Mouse (Mus musculus): ENCODE results near the gene Ugt1a5. TPM values are rescaled to one million over a fixed set of nuclear protein-coding genes. Genes with fewer than 3 reads are reported as not detected.

The Ugt1a5 gene
- polyA plus RNA-seq, 1 experiment from 2014 or later, result not detected

DNA sequence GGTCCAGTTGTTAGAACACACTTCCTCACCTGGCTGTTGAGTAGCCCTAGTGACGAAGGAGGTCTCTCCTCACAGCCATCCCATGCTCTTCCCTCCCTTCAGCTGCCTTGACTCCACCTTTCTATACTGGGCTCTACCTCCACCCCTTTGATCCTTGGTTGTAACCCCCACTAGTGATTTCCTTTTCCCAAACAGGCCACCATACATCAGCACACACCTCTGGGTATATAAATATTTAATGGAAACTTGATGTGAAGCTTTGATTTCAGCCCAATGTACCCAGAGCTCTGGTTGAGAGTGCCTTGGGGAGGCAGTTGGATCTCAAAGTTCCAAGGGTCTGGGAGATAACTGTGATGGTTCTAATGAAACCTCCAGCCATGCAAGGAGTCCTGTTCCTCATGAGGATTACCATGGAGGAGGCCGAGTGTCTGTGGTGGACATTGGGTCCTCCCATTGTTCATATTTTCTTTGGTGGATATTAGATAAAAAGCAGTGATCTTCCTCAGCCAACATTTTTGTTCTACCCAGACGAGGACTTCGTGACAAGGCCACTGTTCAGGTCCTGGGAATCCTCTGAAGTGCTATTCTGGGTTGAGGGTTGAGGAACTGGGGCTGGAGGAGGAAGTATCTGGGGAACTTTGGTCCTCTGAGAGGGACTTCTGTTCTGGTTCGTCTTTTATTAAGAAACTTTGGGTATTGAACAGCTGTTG lies 61.0 kb downstream of the Ugt1a5 start, which contains the start of gene Mroh2a:
Gene Mroh2a, plus strand, starts transcription at position 317 of the 710 bp plus-strand sequence.
- H3K9ac ChIP-seq (ENCODE audit: low read length), result no peak within 1 kb of the TSS
- 46% methylated on average over 5 of the region's 5 CpGs for WGBS
- H3K4me2 ChIP-seq (ENCODE audit: low read depth, low read length), result no peak within 1 kb of the TSS
- peaks cover 50% of the 10 kb centered on the region for H3K9me3 ChIP-seq (ENCODE audit: control insufficient read depth, low read length)
- H3K36me3 ChIP-seq (ENCODE audit: control insufficient read depth, insufficient read depth, low read length), result no peaks in the 10 kb centered on the region
- H3K27ac ChIP-seq (ENCODE audit: low read length), result no peak within 1 kb of the TSS
- H3K4me1 ChIP-seq (replicated peaks; ENCODE audit: control insufficient read depth, insufficient read depth, low read length), result no peaks in the 10 kb centered on the region
- H3K4me3 ChIP-seq (ENCODE audit: low read length), result no peak within 1 kb of the TSS
- no peaks in the 10 kb centered on the region for H3K27me3 ChIP-seq (ENCODE audit: control insufficient read depth, insufficient read depth, low read depth, low read length)
- no peak for ATAC-seq (ENCODE audit: low read depth)

DNA sequence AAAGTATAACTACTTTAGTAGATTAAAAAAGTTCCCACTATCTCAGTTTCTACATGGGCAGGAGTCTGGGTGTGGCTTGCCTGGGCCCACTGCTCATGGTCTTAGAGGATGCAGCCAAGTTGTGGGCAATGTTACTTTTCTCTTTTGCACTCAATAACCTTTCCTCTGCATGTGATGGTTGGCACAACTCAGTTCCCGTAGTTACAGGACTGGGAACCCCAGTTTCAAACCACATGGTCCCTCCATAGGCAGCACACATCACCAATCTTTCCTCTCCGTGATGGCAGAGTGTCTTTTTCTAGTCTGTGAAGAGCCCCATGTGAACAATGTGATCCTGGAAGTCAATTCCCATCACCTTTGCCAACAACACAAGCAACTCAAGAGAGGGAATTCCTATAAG lies 61.7 kb downstream of the Ugt1a5 start:
- ATAC-seq (ENCODE audit: low read depth), result no peak
- H3K9me3 ChIP-seq (ENCODE audit: control insufficient read depth, low read length), result peaks cover 56% of the 10 kb centered on the region
- 48% methylated on average over 2 of the region's 2 CpGs for WGBS

DNA sequence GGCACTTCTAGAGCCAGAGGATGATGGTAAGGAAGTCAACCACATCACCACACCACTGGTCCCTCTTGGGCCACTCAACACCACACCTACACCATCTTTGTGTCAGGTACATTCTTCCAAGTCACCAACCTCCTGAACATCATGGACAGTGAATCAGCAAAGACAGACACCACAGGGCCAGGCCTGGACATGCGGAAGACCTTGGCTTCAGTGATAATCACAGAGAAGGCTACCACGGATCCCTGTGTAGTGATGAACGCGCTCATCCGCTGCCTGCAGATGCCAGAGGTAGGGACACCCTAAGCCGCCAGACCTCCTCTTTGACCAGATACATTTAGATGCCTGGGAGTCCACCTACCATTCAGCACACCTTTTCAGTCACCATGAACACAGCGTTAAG lies 62.3 kb downstream of the Ugt1a5 start:
- peaks cover 63% of the 10 kb centered on the region for H3K9me3 ChIP-seq (ENCODE audit: control insufficient read depth, low read length)
- ATAC-seq (ENCODE audit: low read depth), result no peak
- H3K4me3 ChIP-seq (ENCODE audit: low read length), result no peak overlapping the region
- H3K36me3 ChIP-seq (ENCODE audit: control insufficient read depth, insufficient read depth, low read length), result no peaks in the 10 kb centered on the region
- no peak overlapping the region for H3K4me2 ChIP-seq (ENCODE audit: low read depth, low read length)
- H3K9ac ChIP-seq (ENCODE audit: low read length), result no peak overlapping the region
- no peak overlapping the region for H3K27ac ChIP-seq (ENCODE audit: low read length)
- WGBS, result 71% methylated on average over 7 of the region's 7 CpGs
- H3K4me1 ChIP-seq (replicated peaks; ENCODE audit: control insufficient read depth, insufficient read depth, low read length), result no peaks in the 10 kb centered on the region
- no peaks in the 10 kb centered on the region for H3K27me3 ChIP-seq (ENCODE audit: control insufficient read depth, insufficient read depth, low read depth, low read length)

More for the DNA sequence above, 61.7 kb downstream of the Ugt1a5 start:
- Histone ChIP-seq H3K36me3 (ENCODE audit: control insufficient read depth, insufficient read depth, low read length) (no peaks in the 10 kb centered on the region), H3K9ac (ENCODE audit: low read length) (no peak overlapping the region), H3K27ac (ENCODE audit: low read length) (no peak overlapping the region), H3K4me1 (replicated peaks; ENCODE audit: control insufficient read depth, insufficient read depth, low read length) (no peaks in the 10 kb centered on the region), H3K4me3 (ENCODE audit: low read length) (no peak overlapping the region), H3K4me2 (ENCODE audit: low read depth, low read length) (no peak overlapping the region), H3K27me3 (ENCODE audit: control insufficient read depth, insufficient read depth, low read depth, low read length) (no peaks in the 10 kb centered on the region)

DNA sequence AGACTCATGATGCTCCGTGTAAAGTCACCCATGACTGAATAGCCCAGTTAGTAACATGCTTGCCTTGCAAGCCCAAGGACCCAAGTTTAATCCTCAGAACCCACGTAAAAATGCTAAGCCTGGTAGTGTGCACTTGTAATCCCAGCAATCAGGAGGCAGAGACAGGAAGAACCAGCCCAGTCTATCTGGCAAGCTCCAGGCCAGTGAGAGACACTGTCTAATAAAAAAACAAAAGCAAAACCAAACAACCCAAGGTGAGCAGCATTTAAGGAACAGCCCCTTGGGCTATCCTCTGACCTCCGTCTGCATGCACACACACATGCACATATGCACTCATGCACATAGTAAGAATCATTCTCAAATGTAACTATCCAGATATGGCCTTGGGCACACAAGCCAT lies 63.8 kb downstream of the Ugt1a5 start:
- no peak for ATAC-seq (ENCODE audit: low read depth)
- H3K27me3 ChIP-seq (ENCODE audit: control insufficient read depth, insufficient read depth, low read depth, low read length), result no peaks in the 10 kb centered on the region
- WGBS, result 74% methylated on average over 3 of the region's 3 CpGs
- H3K4me3 ChIP-seq (ENCODE audit: low read length), result no peak overlapping the region
- no peaks in the 10 kb centered on the region for H3K4me1 ChIP-seq (replicated peaks; ENCODE audit: control insufficient read depth, insufficient read depth, low read length)
- no peak overlapping the region for H3K9ac ChIP-seq (ENCODE audit: low read length)
- no peak overlapping the region for H3K4me2 ChIP-seq (ENCODE audit: low read depth, low read length)
- H3K27ac ChIP-seq (ENCODE audit: low read length), result no peak overlapping the region
- H3K36me3 ChIP-seq (ENCODE audit: control insufficient read depth, insufficient read depth, low read length), result no peaks in the 10 kb centered on the region
- H3K9me3 ChIP-seq (ENCODE audit: control insufficient read depth, low read length), result peaks cover 75% of the 10 kb centered on the region

DNA sequence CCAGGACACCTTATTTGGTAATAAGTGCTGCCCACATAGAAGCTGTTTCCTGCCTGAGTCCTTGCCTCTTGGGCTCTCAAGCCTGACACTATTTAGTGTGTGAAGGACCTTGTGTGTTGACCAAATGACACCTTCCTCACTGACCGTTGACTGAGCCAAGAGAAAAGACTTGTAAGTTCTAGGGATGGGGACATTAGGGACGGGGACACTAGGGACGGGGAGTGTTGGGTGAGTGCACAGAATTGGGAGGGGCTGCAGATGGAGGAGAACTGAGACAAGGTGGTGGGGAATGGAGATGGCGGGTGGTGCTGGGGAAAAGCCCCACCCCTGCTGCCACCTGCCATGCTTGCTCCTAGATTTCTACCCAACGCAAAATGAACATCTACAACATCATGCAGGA lies 64.2 kb downstream of the Ugt1a5 start:
- Histone ChIP-seq H3K4me2 (ENCODE audit: low read depth, low read length) (no peak overlapping the region), H3K4me3 (ENCODE audit: low read length) (no peak overlapping the region), H3K4me1 (replicated peaks; ENCODE audit: control insufficient read depth, insufficient read depth, low read length) (no peaks in the 10 kb centered on the region), H3K27ac (ENCODE audit: low read length) (no peak overlapping the region), H3K9ac (ENCODE audit: low read length) (no peak overlapping the region), H3K9me3 (ENCODE audit: control insufficient read depth, low read length) (peaks cover 78% of the 10 kb centered on the region), H3K27me3 (ENCODE audit: control insufficient read depth, insufficient read depth, low read depth, low read length) (no peaks in the 10 kb centered on the region), H3K36me3 (ENCODE audit: control insufficient read depth, insufficient read depth, low read length) (no peaks in the 10 kb centered on the region)
- 76% methylated on average over 5 of the region's 5 CpGs for WGBS
- ATAC-seq (ENCODE audit: low read depth), result no peak

DNA sequence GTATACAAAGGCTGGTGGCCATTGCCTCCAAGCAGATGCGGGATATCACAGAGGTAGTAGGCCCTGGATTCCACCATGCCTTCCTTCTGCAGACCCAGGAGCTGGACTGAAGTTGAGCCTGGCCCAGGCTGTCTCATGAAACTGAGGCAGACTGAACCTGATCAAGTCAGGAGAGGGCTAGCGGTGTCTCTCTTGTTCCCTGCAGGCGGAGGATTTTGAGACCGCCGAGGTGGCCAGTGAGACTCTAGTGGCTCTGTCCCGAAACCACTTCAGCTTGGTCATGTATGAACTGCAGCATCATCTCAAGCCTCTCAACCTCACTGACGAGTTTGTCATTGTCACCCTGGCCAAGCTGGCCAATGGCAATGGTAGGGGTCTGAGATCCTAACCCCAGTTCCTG lies 64.6 kb downstream of the Ugt1a5 start:
- Histone ChIP-seq H3K9ac (ENCODE audit: low read length) (no peak overlapping the region), H3K4me2 (ENCODE audit: low read depth, low read length) (no peak overlapping the region), H3K36me3 (ENCODE audit: control insufficient read depth, insufficient read depth, low read length) (no peaks in the 10 kb centered on the region), H3K27me3 (ENCODE audit: control insufficient read depth, insufficient read depth, low read depth, low read length) (no peaks in the 10 kb centered on the region), H3K4me1 (replicated peaks; ENCODE audit: control insufficient read depth, insufficient read depth, low read length) (no peaks in the 10 kb centered on the region), H3K27ac (ENCODE audit: low read length) (no peak overlapping the region), H3K4me3 (ENCODE audit: low read length) (no peak overlapping the region), H3K9me3 (ENCODE audit: control insufficient read depth, low read length) (peaks cover 80% of the 10 kb centered on the region)
- no peak for ATAC-seq (ENCODE audit: low read depth)
- 71% methylated on average over 7 of the region's 7 CpGs for WGBS

DNA sequence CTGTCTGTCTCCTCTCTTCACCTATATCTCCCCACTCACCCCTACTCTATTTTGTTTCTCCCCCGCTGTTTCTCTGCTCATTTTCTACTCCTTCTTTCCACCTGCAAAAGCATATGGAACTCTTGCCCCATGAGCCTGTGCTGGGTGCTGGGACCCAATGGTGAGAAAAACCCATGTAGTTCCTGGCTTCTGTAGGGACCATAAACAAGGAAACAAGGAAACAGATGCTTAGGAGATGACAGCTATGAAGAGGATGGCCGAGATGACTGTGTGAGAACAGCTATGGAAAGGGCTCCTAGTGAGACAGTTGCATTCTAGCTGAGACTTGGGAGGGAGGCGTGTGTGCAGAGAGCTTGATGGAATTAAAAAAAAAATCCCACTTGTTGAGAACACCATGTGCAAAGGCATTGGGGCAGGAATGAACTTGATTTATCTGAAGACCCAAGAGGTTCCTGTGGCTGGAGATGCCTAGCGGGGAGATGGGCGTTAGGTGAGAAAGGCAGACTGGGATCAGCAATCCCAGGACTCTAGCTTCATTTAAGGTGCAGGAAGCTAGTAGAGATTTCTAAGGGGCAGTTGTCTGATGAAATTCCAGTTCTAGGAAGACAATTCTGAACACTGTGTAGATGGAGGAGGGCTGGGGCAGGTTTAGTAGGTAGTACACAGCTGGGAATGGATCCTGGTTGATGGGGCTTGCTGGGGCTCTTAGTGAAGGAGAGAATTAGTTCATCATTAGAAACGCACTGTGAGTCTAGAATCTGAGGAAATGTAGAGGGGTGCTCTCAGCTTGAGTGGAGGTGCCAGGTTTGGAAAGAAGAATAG lies 65.4 kb downstream of the Ugt1a5 start:
- no peak for ATAC-seq (ENCODE audit: low read depth)
- WGBS, result 70% methylated on average over 6 of the region's 6 CpGs
- no peak overlapping the region for H3K27ac ChIP-seq (ENCODE audit: low read length)
- H3K4me2 ChIP-seq (ENCODE audit: low read depth, low read length), result no peak overlapping the region
- H3K9me3 ChIP-seq (ENCODE audit: control insufficient read depth, low read length), result peaks cover 80% of the 10 kb centered on the region
- no peak overlapping the region for H3K4me3 ChIP-seq (ENCODE audit: low read length)
- H3K36me3 ChIP-seq (ENCODE audit: control insufficient read depth, insufficient read depth, low read length), result no peaks in the 10 kb centered on the region
- H3K27me3 ChIP-seq (ENCODE audit: control insufficient read depth, insufficient read depth, low read depth, low read length), result no peaks in the 10 kb centered on the region
- no peak overlapping the region for H3K9ac ChIP-seq (ENCODE audit: low read length)
- no peaks in the 10 kb centered on the region for H3K4me1 ChIP-seq (replicated peaks; ENCODE audit: control insufficient read depth, insufficient read depth, low read length)

DNA sequence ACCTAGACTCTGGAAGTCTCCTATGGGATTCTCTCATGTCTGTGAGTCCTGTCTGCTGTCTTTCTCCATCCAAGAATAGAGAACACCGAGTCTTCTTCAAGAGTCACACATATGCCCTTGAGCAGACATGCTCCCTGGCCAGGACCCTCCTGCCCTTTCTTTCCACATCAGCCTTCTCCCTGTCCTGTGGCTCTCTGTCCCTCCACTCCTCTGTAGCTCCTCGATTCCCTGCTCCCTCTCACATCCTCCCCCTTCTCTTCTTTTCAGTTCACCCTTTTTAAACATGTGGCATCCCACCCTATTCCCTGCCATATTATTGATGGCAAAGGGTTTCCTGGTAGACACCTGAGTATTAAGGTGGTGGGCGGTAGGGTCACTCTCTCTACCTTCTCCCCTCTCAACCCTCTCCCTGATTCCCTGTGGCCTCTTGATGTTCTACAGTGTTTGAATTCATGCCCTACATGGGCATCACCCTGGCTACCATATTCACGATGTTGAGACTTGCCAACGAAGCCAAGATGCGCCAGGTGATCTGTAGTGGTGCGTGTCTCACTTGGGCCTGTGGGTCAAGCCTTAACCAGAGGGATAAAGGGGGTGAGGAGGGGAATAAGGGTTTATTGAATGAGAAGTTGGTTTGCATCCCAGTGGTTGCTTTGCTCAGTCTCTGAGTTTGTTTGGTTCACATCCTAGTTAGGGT lies 66.1 kb downstream of the Ugt1a5 start:
- Histone ChIP-seq H3K9ac (ENCODE audit: low read length) (no peak overlapping the region), H3K27ac (ENCODE audit: low read length) (no peak overlapping the region), H3K9me3 (ENCODE audit: control insufficient read depth, low read length) (peaks cover 78% of the 10 kb centered on the region), H3K4me2 (ENCODE audit: low read depth, low read length) (no peak overlapping the region), H3K27me3 (ENCODE audit: control insufficient read depth, insufficient read depth, low read depth, low read length) (no peaks in the 10 kb centered on the region), H3K36me3 (ENCODE audit: control insufficient read depth, insufficient read depth, low read length) (no peaks in the 10 kb centered on the region), H3K4me1 (replicated peaks; ENCODE audit: control insufficient read depth, insufficient read depth, low read length) (no peaks in the 10 kb centered on the region), H3K4me3 (ENCODE audit: low read length) (no peak overlapping the region)
- ATAC-seq (ENCODE audit: low read depth), result no peak
- 63% methylated on average over 7 of the region's 7 CpGs for WGBS
